Mouse (Mus musculus) MEL (cell line): ENCODE measurements at regions not wholly inside any gene's neighbourhood (a gene's known extent, or its start where the extent isn't known, plus 50 kb on each side); places are given as distances from the start of the nearest gene placed in this dataset.
"Not testable (repeated sequence)": the region's sequence is repeated elsewhere in the genome, so short reads cannot be mapped to it uniquely, and the experiment has no call there.

ENCODE experiments used
- CHD2 ChIP-seq: IDR thresholded peaks from 2 replicates; pipeline ENCODE4 v1.6.1; 2011; ENCODE audit warnings: low read length, improper control_type of control experiment
- CTCF ChIP-seq, 3 experiments: IDR thresholded peaks in 2 of 3; conservative IDR thresholded peaks in 1 of 3; 2 replicates each; pipeline ENCODE4 v1.5.1; 2011 to 2012; ENCODE audit warnings: low read length in 3 of 3, low read depth in 2 of 3, mild to moderate bottlenecking in 2 of 3, improper control_type of control experiment in 1 of 3, inconsistent platforms in 1 of 3, mixed read lengths in 1 of 3, moderate library complexity in 1 of 3; ENCODE audit not compliant: control insufficient read depth in 1 of 3, insufficient read depth in 1 of 3, poor library complexity in 1 of 3, severe bottlenecking in 1 of 3
- EP300 ChIP-seq, 2 experiments: IDR thresholded peaks; 2 replicates each; pipeline ENCODE4 v1.6.1; 2011; ENCODE audit warnings: improper control_type of control experiment in 2 of 2, low read length in 2 of 2, low read depth in 1 of 2, mild to moderate bottlenecking in 1 of 2
- MAZ ChIP-seq: IDR thresholded peaks from 2 replicates; pipeline ENCODE4 v1.6.1; 2012; ENCODE audit warnings: low read depth, mild to moderate bottlenecking, inconsistent platforms, low read length, improper control_type of control experiment
- SIN3A ChIP-seq: IDR thresholded peaks from 2 replicates; pipeline ENCODE4 v1.6.1; 2012; ENCODE audit warnings: low read length, improper control_type of control experiment, inconsistent platforms
- TAL1 ChIP-seq: IDR thresholded peaks from 2 replicates; pipeline ENCODE4 v1.6.1; 2012; ENCODE audit warnings: mild to moderate bottlenecking, inconsistent platforms, low read length, moderate library complexity, mixed read lengths

DNA sequence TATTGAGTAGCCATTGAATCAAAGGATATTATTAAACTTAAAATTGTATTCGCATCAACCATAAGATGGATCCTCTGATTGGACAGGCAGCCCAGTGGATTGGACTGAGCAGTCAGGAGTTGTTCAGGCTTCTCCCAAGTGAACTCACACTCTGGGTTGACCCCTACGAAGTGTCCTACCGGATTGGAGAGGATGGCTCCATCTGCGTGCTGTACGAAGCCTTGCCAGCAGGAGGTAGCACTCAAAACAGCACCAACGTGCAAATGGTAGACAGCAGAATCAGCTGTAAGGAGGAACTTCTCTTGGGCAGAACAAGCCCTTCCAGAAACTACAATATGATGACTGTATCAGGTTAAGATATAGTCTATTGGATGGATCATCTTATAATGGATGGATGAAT is 1154.2 kb downstream of the H2al1n start:
- TF ChIP-seq EP300 (IDR thresholded peaks at IDR 0.05; ENCODE audit: low read depth in 1 of 2, low read length in 2 of 2); CHD2; CTCF (IDR thresholded peaks at IDR 0.05 in 2 of 3, conservative IDR thresholded peaks at IDR 0.05 in 1 of 3; ENCODE audit: control insufficient read depth in 1 of 3, insufficient read depth in 1 of 3, low read depth in 2 of 3, low read length in 3 of 3, poor library complexity in 1 of 3, severe bottlenecking in 1 of 3); MAZ; TAL1; SIN3A: not testable (repeated sequence)
